Mouse (Mus musculus) kidney, postnatal 36 days (tissue): ENCODE data around the gene Mcu.

Experiments used
- DNase-seq, 2 experiments: peaks; one replicate each; pipeline ENCODE4 v3.0.0; 2021 to 2022; ENCODE audit warnings: mixed read lengths in 2 of 2

Gene Mcu

GRCm38 (mm10) chr10:59616522-59616921 is at the start of gene Mcu:
Mcu (minus strand) TSS chr10:59616692.
- peak; percentile 97 to 98 for DNase-seq

GRCm38 (mm10) chr10:59665503-59666291 is 49.2 kb upstream of the Mcu start:
- DNase-seq, result no peak

- DNase-seq, result no peak
Observed at GRCm38 (mm10) chr10:59664765-59665164, 48.3 kb upstream of the Mcu start.

- no peak for DNase-seq
Observed at GRCm38 (mm10) chr10:59656799-59657198, 40.3 kb upstream of the Mcu start.

- no peak for DNase-seq
Observed at GRCm38 (mm10) chr10:59646821-59647378, 30.4 kb upstream of the Mcu start.

- DNase-seq, result no peak
Observed at GRCm38 (mm10) chr10:59645153-59645552, 28.7 kb upstream of the Mcu start.

GRCm38 (mm10) chr10:59644710-59645109 is 28.2 kb upstream of the Mcu start:
- no peak for DNase-seq

- DNase-seq, result no peak
Observed at GRCm38 (mm10) chr10:59643645-59644044, 27.2 kb upstream of the Mcu start.

- DNase-seq, result no peak
Observed at GRCm38 (mm10) chr10:59642659-59643377, 26.3 kb upstream of the Mcu start.

GRCm38 (mm10) chr10:59638576-59638975 is 22.1 kb upstream of the Mcu start:
- DNase-seq, result no peak

- no peak for DNase-seq
Observed at GRCm38 (mm10) chr10:59637596-59638124, 21.2 kb upstream of the Mcu start.

- peak in 1 of 2 experiments; percentile 13 for DNase-seq
Observed at GRCm38 (mm10) chr10:59636751-59637533, 20.4 kb upstream of the Mcu start.

GRCm38 (mm10) chr10:59636048-59636447 is 19.6 kb upstream of the Mcu start:
- DNase-seq, result no peak

GRCm38 (mm10) chr10:59629506-59629782 is 13.0 kb upstream of the Mcu start:
- no peak for DNase-seq

GRCm38 (mm10) chr10:59628641-59629505 is 12.4 kb upstream of the Mcu start:
- no peak for DNase-seq

GRCm38 (mm10) chr10:59623496-59623895 is 7.0 kb upstream of the Mcu start:
- no peak for DNase-seq

GRCm38 (mm10) chr10:59621355-59621754 is 4.9 kb upstream of the Mcu start:
- no peak for DNase-seq

- no peak for DNase-seq
Observed at GRCm38 (mm10) chr10:59617776-59618175, 1.3 kb upstream of the Mcu start.

GRCm38 (mm10) chr10:59615981-59616520 is 441 bp downstream of the Mcu start, which contains the start of gene Gm10322:
Gm10322 (plus strand) TSS chr10:59616063.
- peak; percentile 81 to 84 for DNase-seq

- DNase-seq, result peak in 1 of 2 experiments; percentile 16
Observed at GRCm38 (mm10) chr10:59615411-59615810, 1.1 kb downstream of the Mcu start.

- DNase-seq, result no peak
Observed at GRCm38 (mm10) chr10:59614141-59614540, 2.4 kb downstream of the Mcu start.

- DNase-seq, result no peak
Observed at GRCm38 (mm10) chr10:59613276-59613675, 3.2 kb downstream of the Mcu start.
